Mouse (Mus musculus) ovary, postnatal 36 days (tissue): ENCODE measurements at regions not wholly inside any gene's neighbourhood (a gene's known extent, or its start where the extent isn't known, plus 50 kb on each side); places are given as distances from the start of the nearest gene placed in this dataset.
A peak's percentile ranks its signal among the peaks of the same experiment; 100 is the strongest.

Source experiments
- DNase-seq: peaks from one replicate; pipeline ENCODE4 v3.0.0; 2022; ENCODE audit warnings: low spot score, mixed read lengths

DNA sequence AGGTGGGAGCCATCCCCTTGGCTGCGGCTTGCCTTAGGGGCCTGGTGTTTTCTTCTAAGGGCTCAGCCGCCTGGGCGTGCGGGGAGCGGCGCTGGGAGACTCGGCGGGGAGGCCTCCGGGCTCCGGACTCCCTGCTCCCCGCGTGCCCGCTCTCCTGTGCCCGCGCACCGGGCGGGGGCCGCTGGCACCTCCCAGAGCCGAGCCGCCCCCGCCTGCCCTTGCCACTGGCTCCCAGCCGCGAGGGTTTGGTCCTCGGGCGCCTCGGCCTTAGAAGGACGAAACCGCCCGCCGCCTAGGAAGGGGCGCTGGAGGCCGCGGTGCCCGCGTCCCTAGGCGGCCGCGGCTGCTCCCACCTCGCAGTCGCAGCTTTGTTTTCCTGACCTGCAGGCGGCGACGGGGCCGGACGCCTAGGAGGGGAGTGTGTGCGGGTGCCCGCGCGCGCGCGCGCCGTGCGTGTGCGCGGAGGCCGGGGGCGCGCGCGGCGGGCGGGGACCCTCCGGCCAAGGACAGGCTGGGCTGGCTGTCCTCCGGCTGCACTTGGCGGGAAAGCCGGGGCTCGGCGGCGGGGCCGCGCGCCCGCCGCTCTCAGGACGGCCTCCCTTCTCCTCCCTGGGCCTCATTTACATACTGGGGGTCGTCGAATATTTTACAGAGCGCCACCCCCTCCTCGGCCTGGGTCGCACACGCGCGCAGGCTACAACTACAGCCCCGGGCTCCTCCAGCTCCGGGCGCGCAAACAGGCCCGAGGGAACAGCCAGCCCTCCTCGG lies 227.1 kb downstream of the Mef2c start:
- DNase-seq, result peak; percentile 65

DNA sequence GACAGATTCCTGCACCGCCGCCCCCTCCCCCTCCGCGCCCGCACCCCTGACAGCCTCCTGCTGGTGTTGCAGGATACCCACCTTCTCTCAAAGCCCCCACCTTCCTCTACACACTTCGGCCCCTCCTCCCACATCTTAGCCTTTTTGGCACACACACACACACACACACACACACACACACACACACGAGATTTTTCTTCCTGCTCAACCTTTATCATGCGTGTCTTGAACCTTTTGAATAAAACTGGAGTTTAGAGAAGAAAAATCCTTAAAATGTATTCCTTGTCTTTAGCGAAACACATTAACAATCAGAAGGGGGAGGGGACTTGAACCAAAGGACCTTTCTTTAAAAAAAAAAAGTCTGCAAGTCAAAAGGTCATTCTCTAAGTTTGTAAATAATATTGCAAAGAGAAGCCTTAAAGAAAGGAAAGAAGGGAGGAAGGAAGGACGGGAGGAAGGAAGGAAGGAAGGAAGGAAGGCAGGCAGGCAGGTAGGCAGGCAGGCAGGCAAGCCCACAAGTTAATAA lies 227.7 kb downstream of the Mef2c start:
- DNase-seq, result no peak

DNA sequence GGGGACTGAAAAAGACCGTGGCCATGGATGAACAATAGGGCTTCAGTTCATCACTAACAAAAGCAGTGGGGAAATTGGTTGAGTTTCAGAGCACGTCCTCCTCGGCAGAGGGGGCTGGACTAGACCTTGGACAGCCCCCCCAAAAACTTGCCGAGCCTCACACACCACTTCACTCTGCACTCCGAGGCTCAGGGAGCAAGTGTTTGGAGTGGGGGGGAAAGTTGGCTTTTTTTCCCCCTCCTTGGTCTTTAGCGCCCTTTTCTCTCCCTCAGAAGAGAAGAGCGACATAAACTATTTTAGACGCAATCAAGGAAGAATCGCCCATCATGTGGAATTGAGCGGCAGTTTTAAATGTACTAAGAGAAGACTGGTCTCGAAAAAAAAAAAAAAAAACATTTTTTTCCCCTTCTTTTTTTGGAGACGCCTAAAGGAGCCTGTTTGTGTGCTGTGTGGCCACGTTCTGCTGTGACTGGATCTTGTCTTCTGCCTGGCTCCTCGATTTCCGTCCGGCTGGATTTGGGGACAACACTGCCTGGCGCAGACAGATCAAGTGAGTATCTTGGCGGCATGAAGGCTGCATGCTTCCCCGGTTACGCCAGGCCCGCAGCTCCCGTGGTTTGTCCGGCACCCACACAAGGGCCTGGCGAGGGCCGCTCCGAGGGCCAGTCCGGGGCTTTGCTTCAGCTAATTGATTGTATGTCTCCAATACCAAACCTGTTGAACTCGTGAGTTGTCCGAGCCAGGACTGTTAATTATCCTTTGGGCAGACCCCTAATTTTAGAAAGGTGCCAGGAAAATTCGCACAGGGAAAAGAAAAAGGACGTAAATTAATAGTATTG lies 228.7 kb downstream of the Mef2c start:
- DNase-seq, result no peak

DNA sequence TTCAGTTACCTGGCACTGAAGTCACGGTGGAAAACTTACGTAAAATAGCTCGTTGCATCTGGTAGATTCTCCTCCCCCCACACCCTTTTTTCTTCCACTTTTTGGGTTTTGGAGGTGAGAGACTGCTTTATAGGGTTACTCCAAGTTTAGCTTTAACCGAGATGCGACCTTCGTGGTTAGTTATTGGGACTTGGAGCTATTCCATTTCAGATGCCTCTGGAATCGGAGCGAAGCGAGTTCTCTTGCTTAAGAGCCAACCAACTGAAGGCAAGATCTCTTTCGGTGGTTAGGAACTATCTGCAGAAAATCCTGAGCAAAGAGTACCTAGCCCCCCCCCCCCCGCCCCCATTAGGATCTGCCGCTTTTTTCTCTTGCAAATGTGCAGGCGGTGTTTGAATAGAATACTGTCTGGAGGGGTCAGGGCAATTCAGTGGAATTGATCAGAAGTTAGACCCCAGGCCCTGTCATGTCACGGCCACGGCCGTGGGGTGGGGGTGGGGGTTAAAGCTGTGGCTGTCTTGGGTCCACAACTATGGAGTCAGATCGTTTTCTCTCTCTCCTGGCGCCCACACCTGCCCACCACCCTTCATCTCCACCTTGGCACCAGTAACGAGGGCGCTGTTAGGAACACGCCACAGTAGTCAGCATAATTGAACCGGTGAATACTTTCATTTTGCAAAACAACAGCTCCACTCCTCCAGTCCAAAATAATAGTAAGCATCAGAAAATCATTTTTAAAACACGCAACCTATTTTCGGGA lies 229.6 kb downstream of the Mef2c start:
- no peak for DNase-seq

DNA sequence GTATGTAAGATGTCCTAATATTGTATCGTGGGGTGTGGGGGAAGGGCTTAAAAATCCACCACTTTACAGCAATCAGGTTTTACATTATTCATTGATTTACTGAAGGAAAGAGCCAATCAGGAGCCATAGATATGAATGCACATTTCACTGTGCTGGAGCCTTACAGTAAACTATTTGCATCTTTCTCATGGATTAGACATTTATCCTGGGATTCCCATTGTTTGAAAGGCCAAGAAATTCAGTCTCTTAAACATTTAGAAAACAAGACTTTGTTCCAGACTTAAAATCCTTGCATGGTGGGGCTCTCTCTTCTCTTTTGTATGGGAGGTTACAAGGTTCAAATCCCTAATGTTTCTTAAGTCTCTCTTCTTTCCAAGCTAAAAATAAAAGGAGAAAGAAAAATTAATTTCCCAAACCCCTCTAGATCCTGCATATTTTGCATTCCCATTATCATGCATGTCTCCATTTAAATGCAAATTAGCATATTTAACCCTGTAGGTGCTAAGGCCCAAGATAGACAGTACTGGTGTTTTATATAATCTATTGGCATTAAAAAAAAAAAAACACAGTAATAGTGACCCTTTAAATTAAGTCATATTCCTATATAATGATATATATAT lies 230.3 kb downstream of the Mef2c start:
- no peak for DNase-seq

DNA sequence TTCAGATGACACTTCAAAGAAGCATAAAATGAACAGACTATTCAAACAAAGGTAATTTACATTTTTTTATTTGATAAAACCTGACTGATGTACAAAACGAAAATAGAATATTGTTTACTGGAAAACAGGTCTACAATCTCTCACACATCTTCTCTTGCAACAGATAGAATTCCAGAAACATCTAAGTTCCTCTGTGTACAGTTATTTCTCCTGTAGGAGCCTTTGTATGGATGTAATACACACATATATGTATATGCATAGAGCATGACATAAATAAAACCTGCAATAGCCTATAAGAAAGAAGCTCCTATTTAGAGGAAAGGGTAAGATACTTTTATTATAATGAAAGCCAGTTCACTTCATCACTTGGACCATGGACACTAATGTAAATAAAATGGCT lies 230.8 kb downstream of the Mef2c start:
- no peak for DNase-seq

DNA sequence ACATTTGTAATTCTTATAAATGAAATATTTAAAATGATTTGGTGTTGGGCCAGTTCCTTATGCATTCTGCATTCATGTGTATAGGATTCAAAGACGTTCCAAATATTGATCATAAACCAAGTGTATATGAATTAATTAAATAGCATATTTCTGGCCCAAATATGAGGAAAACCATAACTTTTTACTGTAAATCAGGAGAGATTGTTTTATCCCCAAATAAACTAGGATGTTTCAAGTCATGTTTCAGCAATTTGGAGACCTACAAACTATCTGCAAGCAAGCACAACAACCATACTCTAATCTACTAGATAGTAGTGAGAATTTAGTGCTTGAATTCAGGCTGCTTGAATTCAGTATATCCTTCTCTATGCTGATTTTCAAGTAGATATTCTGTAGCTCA lies 231.3 kb downstream of the Mef2c start:
- DNase-seq, result no peak

DNA sequence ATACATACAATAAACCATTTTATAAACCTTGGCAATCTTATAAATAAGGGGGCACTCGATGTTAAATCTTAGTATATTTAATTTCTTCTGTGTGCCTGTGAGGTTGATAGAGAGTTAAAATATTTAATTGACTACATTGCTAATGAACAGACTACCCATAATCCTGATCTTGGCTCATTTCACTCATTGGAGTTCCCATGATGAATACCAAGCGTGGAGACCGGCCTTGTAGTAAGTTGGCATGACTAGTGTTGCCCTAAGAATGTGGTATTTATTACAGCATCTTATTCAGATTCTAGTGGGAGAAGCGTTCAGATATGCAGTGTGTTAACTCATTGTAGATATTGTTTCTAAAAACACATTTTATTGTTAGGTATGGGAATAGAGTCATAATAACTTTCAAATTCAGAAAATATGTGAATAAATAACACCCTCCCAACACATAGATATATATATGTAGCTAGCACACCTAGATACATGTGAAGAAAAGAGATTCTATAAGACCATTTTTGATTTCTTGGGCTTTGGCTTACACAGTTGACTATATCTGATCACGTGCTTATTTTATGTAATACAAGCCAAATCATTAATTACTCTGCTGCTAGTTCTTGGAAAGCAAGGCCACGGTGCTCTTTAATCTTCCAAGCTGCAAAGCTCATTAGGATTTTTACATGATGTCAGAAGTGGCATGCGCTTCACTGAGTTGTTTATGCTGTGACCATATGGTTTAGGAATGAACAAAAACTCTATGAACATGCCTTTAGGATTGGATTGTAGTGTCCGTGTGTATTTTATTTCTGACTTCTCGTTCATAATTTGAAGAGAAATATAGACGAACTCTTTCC lies 232.0 kb downstream of the Mef2c start:
- no peak for DNase-seq

DNA sequence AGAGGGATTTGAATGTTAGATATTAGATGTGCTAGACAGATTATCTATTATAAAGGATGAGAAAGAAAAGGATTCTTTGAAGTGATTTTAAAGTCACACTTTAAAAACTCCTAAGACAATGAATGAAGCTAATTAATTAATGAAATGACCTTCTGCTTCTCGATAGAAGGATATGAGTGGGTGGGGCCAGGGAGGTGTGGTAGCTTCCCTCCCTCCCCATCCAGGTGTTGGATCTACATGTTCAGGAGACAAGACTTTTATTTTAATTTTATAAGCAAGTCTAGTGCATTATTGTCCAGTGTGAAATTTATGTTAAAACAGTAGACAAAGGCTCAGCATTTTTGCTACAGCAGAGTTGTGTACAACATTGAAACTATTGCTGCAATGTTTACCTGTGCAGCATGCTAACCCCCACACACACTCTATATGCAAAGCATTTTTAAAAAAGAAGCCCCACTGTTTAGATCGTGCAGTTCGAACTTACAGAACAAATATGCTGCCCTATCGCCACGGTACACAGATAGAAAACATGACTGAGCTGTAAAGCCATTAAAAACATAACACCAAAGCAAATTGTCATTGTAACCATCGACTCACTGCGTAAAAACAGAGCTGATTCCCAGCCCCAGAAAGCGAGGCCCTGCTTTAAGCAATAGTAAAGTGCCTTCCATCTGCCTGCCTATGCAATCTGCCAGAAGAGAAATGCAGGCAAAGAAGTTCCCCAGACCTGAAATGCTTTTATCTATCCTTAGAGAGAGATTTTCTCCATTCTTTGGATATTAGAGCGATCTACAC lies 233.4 kb downstream of the Mef2c start:
- no peak for DNase-seq

DNA sequence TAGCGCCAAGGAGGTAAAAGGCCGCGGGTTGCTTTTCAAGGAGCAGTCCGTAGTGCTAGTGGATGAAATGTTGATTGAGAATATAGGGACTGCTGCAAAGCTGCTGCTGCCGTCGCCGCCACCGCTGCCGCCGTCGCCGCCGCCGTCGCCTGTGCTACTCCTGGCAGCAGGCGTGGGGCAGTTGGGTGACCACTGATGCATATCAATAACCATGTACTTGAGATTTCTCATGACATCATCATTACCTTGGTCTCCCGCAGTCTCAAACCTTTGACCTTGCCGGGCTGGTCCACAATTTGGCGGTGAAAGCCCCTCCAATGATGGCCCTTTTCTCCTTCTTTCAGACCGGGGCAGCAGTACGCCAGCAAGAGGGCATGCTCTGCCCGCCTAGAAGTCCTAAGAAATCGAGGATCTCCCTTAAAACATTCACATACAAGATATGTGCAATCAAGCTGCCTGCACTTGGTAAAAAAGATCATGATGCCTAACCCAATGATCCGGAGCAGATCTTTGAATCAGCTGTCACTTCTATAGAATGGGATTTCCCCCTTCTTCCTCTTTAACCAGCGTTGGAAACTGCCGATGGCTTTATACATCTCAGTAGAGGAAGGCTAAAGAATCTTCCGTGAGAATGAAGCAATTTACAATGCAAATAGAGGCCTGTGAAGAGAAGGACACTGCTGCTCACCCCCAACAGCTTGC lies 234.1 kb downstream of the Mef2c start:
- no peak for DNase-seq

DNA sequence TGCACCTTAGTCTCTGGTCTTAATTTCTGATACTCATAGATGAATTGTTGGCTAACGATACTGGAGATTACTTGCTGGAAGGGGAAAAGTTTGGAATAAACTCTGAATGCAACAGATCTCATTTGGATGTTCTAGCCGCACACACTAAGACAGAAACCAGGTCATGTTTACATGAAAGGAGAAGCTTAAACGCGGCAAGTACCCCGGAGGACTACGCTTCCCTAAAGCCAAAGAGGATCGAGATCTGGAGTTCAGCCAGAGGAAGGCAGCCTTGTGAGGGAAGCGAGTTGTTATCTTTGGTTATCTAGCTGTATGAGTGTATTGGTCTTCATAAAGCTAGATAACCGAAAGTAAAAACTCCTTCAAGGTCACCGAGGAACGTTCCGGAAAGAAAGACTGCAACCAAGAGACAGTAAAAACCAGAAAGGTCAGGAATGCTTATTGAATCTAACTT lies 234.7 kb downstream of the Mef2c start:
- DNase-seq, result no peak

DNA sequence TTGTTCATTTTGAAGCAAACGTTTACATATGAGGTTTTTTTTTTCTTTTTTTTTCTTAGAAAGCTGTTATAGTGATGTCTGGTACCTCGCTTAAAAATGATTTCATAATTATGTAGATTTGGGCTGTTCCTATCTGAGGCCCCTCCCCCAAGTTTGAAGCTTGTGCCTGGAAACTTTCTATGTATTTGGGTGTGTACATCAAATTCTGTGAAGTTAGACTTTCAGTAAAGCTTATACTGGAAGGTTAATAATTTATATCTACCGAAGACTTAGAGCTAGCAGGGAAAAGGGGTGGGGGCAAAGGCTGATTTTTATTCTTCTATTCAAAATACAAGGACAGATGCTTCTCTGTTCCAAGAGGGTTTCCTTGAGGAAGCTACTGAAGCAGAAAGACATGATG lies 235.3 kb downstream of the Mef2c start:
- no peak for DNase-seq

DNA sequence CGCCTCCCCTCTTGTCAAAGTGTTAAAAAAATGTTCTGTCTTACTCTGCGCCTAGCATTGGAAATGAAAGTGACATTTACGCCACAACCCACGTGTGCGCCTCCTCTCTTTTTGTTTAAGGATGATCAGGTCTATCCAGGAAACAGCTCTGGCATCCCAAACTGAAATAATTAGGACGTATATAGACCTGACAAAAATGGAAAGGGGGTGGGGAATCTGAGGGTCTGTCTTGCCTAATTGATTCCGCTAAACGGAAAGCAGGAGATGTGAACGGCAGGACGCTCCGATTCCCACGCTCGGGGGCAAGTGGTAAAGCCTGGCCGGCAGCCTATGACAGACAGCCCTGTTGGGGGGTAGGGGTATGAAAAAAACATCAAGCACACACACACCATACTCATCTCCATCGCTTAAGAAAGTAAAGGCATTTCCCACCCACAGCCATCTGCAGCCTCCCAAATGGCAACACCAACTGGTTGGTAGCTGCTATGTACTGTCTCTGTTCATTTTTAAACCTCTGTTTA lies 235.8 kb downstream of the Mef2c start:
- DNase-seq, result no peak

DNA sequence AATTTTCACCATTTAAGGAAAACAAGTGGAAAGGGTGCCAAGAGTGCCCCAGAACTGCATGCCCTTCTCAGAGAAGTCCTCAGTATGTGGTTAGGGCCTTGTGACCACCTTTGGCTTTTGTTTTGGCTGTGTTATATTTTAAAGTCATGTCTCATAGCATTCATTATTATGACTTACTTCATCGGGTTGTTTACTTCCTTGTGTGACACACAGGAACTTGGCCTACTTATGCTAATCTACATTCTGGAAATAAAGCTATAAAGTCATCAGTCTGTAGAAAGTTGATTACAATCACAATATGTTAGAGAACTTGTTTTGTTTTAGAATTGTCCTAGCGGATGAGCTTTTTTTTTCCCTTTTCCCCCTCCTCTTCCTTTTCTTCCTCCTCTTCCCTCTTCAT lies 236.3 kb downstream of the Mef2c start:
- DNase-seq, result no peak

DNA sequence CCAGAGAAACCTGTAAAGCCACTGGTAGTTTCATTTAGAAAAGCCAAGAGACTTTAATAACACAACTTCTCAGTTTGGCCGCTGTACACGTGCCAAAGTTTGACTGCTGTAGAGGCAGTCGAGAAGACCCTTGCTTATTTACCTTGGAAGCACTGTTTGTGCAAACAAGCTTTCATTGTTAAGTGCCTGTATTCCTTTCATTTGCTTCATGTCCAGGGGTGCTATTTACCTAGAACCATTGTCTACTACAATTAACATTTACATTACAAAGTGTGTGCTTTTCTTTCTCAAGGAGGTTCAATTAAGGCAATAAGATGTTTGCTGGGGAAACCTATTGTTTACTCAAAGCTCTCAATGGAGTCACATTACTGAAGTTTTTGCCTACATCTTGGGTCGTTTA lies 236.9 kb downstream of the Mef2c start:
- DNase-seq, result no peak

DNA sequence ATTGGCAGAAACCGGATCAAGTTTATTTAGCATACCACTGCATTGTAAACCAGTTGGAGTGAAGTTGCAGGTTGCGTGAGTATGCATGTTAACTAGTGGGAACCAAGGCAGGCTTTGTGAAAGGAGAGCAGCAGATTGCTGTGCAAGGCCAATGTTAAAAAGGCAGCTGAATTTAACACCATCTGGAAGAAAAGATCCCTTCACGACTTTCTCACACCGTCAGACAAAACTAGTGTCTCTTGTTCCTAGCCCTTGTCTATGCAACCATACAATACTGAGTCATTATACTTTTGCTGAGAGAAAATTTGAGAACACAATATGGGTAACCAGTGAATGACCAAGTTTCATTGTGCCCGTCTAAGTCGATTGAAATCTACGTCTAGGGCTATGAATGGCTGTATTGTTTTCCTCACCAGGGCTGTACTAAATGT lies 237.8 kb downstream of the Mef2c start:
- no peak for DNase-seq

DNA sequence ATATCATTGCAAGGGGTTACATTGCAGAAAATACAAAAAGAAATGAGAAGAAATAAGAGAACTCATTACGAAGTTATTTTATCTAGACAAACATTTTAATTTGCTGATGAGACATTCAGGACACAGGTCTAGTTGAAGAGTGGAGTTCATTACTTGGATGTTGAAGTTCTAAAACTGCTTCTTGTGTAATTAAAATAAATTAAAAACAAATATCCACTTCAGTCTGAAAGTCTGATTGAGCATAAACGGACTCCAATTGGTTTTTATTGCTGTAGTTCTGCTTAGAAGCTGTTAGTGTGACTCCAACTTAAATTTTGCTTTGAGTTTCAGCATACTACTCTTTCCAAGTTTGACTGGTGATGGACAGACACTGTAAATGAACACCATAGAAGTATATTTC lies 238.3 kb downstream of the Mef2c start:
- DNase-seq, result no peak

DNA sequence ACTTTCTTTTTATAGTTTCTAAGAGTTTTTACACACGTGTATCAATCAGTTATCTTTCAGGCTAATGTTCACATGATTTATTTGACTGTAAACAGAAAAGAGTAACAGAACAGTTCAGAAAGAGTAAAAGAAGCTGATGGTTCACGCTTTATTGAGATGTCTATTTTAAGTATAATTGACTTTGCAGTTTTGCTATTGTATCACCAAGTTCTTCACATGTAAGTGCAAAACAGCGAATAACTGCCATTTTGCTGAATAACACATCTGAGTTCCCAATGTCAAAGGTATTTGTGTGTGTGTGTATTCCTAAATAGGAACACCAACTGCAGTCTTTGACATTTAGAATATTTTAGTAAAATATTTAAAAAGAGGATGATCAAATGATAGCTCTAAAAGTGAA lies 238.7 kb downstream of the Mef2c start:
- no peak for DNase-seq

DNA sequence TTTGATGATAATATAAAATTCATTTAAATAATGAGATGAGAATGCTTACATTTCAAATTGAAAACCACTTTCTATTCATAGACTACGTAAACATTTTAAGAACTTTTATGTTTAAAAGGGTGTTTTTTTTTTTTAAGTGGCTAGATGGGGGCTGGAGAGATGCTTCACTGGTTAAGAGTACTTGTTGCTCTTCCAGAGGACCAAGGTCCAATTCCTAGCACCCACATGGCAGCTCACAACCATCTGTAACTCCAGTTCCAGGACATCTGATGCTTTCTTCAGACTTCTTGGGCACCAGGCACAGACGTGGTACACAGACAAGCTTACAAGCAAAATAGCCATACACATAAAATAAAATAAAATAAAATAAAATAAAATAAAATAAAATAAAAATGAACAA lies 239.5 kb downstream of the Mef2c start:
- DNase-seq, result no peak
